Mouse (Mus musculus): Measurements from ENCODE around the gene Ccsap. TPM values are rescaled to one million over a fixed set of nuclear protein-coding genes. Genes with fewer than 3 reads are reported as not detected.

Ccsap gene
- 7.1 and 7.4 TPM in 2 replicates for polyA plus RNA-seq (2016; fragmentation: Nextera tagmentation; extraction: Ambion mirVana)

GRCm38 (mm10) chr8:123859648-123860259 is at the start of gene Ccsap:
TSS of gene Ccsap (minus strand) at chr8:123860209.
- 1% methylated on average over 48 of the region's 48 CpGs for WGBS
- Histone ChIP-seq H3K9me3 (no peaks in the 10 kb centered on the region; the same call in 1 of the 2 replicates), H3K4me2 (replicated peaks) (peak within 1 kb of the TSS; percentile 93), H3K36me3 (no peaks in the 10 kb centered on the region), H3K27me3 (peaks cover 12% of the 10 kb centered on the region), H3K9ac (peak within 1 kb of the TSS; percentile 82), H3K4me1 (peaks cover 9% of the 10 kb centered on the region; the same call in 1 of the 2 replicates), H3K27ac (peak within 1 kb of the TSS; percentile 77), H3K4me3 (peak within 1 kb of the TSS; percentile 95)
- ATAC-seq (ENCODE audit: insufficient number of reproducible peaks, insufficient read depth, low FRiP score, low TSS enrichment), result no peak; the same call in 1 of the 2 replicates

- Histone ChIP-seq H3K9ac (no peak overlapping the region), H3K27me3 (no peaks in the 10 kb centered on the region), H3K4me1 (no peaks in the 10 kb centered on the region), H3K4me3 (no peak overlapping the region), H3K4me2 (replicated peaks) (no peak overlapping the region), H3K9me3 (no peaks in the 10 kb centered on the region), H3K36me3 (peaks cover 87% of the 10 kb centered on the region), H3K27ac (no peak overlapping the region)
- 95% methylated on average over 6 of the region's 6 CpGs for WGBS
- no peak for ATAC-seq (ENCODE audit: insufficient number of reproducible peaks, insufficient read depth, low FRiP score, low TSS enrichment)
These were observed 47.6 kb upstream of the Ccsap start for GRCm38 (mm10) chr8:123907604-123908003.

DNA sequence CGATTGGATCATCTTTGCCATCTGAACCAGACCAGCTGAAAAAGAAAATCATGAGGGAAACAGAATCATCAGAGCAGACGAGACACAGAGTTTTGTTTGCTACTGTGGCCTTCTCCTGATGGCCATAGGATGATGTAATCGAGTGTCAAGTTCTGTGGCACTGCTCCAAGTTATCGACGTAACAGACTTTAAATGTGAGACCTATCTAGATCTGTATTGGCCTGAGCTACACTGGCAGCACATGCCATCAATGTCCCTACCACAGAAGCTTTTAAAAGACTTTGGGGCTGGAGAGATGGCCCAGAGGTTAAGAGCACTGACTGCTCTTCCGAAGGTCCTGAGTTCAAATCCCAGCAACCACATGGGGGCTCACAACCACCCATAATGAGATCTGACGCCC is 42.6 kb upstream of the Ccsap start:
- no peaks in the 10 kb centered on the region for H3K4me1 ChIP-seq
- H3K36me3 ChIP-seq, result peaks cover 74% of the 10 kb centered on the region
- 86% methylated on average over 7 of the region's 7 CpGs for WGBS
- no peak overlapping the region for H3K27ac ChIP-seq
- H3K9ac ChIP-seq, result no peak overlapping the region
- H3K9me3 ChIP-seq, result no peaks in the 10 kb centered on the region
- no peak overlapping the region for H3K4me3 ChIP-seq
- no peak for ATAC-seq (ENCODE audit: insufficient number of reproducible peaks, insufficient read depth, low FRiP score, low TSS enrichment)
- H3K27me3 ChIP-seq, result no peaks in the 10 kb centered on the region
- no peak overlapping the region for H3K4me2 ChIP-seq (replicated peaks)

GRCm38 (mm10) chr8:123899366-123899765 is 39.4 kb upstream of the Ccsap start:
- 90% methylated on average over 7 of the region's 7 CpGs for WGBS
- H3K4me1 ChIP-seq, result no peaks in the 10 kb centered on the region
- H3K9me3 ChIP-seq, result no peaks in the 10 kb centered on the region
- peaks cover 51% of the 10 kb centered on the region for H3K36me3 ChIP-seq
- H3K4me3 ChIP-seq, result no peak overlapping the region
- no peak overlapping the region for H3K9ac ChIP-seq
- no peak overlapping the region for H3K27ac ChIP-seq
- peaks cover 26% of the 10 kb centered on the region for H3K27me3 ChIP-seq
- ATAC-seq (ENCODE audit: insufficient number of reproducible peaks, insufficient read depth, low FRiP score, low TSS enrichment), result no peak
- H3K4me2 ChIP-seq (replicated peaks), result no peak overlapping the region

DNA sequence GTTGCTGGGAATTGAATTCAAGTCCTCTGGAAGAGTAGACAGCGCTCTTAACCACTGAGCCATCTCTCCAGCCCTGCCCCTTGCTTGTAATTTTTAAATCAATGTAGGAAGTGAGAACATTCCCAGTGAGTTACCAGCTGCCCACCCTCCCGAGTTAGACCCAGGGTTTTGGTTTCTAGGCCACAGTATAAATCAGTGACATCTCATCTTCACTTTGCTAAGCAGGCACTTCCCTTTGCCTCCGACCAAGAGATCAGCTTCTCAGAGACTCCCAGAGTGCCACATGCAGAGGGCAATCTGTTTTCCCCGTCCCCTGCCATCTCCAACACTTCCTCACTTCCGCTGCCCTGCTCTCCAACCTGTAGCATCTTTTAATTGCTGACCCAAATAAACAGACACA is 38.6 kb upstream of the Ccsap start:
- H3K9ac ChIP-seq, result no peak overlapping the region
- no peak overlapping the region for H3K4me2 ChIP-seq (replicated peaks)
- peaks cover 43% of the 10 kb centered on the region for H3K36me3 ChIP-seq
- H3K9me3 ChIP-seq, result no peaks in the 10 kb centered on the region
- WGBS, result 85% methylated on average over 5 of the region's 5 CpGs
- peaks cover 34% of the 10 kb centered on the region for H3K27me3 ChIP-seq
- ATAC-seq (ENCODE audit: insufficient number of reproducible peaks, insufficient read depth, low FRiP score, low TSS enrichment), result no peak
- no peak overlapping the region for H3K27ac ChIP-seq
- H3K4me3 ChIP-seq, result no peak overlapping the region
- no peaks in the 10 kb centered on the region for H3K4me1 ChIP-seq

GRCm38 (mm10) chr8:123896774-123897173 is 36.8 kb upstream of the Ccsap start:
- Histone ChIP-seq H3K27me3 (peaks cover 52% of the 10 kb centered on the region), H3K4me3 (no peak overlapping the region), H3K9me3 (no peaks in the 10 kb centered on the region), H3K4me2 (replicated peaks) (no peak overlapping the region), H3K9ac (no peak overlapping the region), H3K4me1 (peaks cover 11% of the 10 kb centered on the region), H3K27ac (no peak overlapping the region), H3K36me3 (peaks cover 25% of the 10 kb centered on the region)
- WGBS, result 53% methylated on average over 10 of the region's 10 CpGs
- no peak for ATAC-seq (ENCODE audit: insufficient number of reproducible peaks, insufficient read depth, low FRiP score, low TSS enrichment)

GRCm38 (mm10) chr8:123896366-123896761 is 36.4 kb upstream of the Ccsap start:
- WGBS, result 64% methylated on average over 14 of the region's 14 CpGs
- no peak overlapping the region for H3K4me3 ChIP-seq
- peaks cover 21% of the 10 kb centered on the region for H3K36me3 ChIP-seq
- no peak overlapping the region for H3K4me2 ChIP-seq (replicated peaks)
- no peak for ATAC-seq (ENCODE audit: insufficient number of reproducible peaks, insufficient read depth, low FRiP score, low TSS enrichment)
- H3K27me3 ChIP-seq, result peaks cover 56% of the 10 kb centered on the region
- H3K4me1 ChIP-seq, result peaks cover 15% of the 10 kb centered on the region
- no peak overlapping the region for H3K27ac ChIP-seq
- H3K9me3 ChIP-seq, result no peaks in the 10 kb centered on the region
- no peak overlapping the region for H3K9ac ChIP-seq

- Histone ChIP-seq H3K4me1 (peaks cover 15% of the 10 kb centered on the region), H3K36me3 (peaks cover 17% of the 10 kb centered on the region), H3K4me3 (no peak overlapping the region), H3K27ac (no peak overlapping the region), H3K4me2 (replicated peaks) (no peak overlapping the region), H3K9me3 (no peaks in the 10 kb centered on the region), H3K27me3 (peaks cover 61% of the 10 kb centered on the region), H3K9ac (no peak overlapping the region)
- 66% methylated on average over 9 of the region's 9 CpGs for WGBS
- no peak for ATAC-seq (ENCODE audit: insufficient number of reproducible peaks, insufficient read depth, low FRiP score, low TSS enrichment)
These were observed 35.8 kb upstream of the Ccsap start for GRCm38 (mm10) chr8:123895680-123896365.

DNA sequence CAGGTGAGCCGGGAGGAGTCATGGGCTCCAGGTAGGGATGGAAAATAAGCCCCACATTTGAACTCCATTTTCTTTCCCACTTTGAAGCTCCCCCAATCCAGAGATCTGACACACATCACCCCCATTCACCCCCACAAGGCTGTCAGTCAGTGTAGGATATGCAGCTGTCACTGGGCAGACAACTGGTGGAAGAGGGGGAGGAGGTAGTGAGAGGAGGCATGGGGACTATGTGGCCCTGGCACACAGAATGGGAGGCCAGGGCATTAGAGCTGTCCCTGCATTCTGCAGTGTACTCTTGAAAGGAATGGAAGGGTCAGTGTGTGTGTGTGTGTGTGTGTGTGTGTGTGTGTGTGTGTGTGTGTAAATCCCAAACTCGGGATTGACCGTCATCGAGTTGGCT is 35.2 kb upstream of the Ccsap start:
- Histone ChIP-seq H3K9ac (no peak overlapping the region), H3K4me3 (no peak overlapping the region), H3K27ac (no peak overlapping the region), H3K27me3 (peaks cover 67% of the 10 kb centered on the region), H3K9me3 (no peaks in the 10 kb centered on the region), H3K4me2 (replicated peaks) (no peak overlapping the region), H3K4me1 (peaks cover 15% of the 10 kb centered on the region), H3K36me3 (peaks cover 11% of the 10 kb centered on the region)
- ATAC-seq (ENCODE audit: insufficient number of reproducible peaks, insufficient read depth, low FRiP score, low TSS enrichment), result no peak
- 85% methylated on average over 4 of the region's 4 CpGs for WGBS

DNA sequence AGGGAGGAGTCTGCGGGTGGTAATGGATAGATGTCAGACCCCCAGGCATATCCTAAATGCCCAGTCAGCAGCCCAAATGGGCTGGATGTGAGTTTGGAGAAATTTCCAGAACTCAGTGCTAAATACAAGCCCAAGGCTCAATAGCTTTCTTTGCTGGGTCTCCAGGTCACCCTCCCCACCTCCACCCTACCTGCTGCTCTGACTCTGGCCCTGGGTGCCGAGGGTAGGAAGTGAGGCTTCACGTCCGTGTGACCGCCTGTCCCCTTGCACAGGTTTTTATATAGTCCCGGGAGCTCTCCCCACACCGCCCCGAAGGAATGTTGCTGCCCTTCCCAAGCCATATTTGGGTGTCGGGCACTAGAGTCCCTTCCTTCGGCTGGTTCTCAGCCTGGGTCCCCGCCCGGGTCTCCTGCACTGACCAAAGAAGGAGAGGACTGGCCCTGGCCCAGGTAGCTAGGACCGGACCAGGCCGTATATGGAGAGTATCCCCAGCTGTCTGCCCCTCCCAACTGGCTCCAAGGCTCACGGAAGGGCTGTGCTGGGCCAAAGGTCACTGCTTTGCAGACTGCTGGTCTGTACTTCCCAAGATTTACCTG is 34.6 kb upstream of the Ccsap start, which contains the start of gene Acta1:
Acta1 (minus strand) TSS at position 250 of the 596 bp plus-strand sequence.
- Histone ChIP-seq H3K36me3 (peaks cover 9% of the 10 kb centered on the region), H3K4me3 (no peak within 1 kb of the TSS), H3K4me2 (replicated peaks) (no peak within 1 kb of the TSS), H3K27me3 (peaks cover 71% of the 10 kb centered on the region), H3K9me3 (no peaks in the 10 kb centered on the region), H3K4me1 (peaks cover 15% of the 10 kb centered on the region), H3K9ac (no peak within 1 kb of the TSS), H3K27ac (no peak within 1 kb of the TSS)
- no peak for ATAC-seq (ENCODE audit: insufficient number of reproducible peaks, insufficient read depth, low FRiP score, low TSS enrichment)
- WGBS, result 22% methylated on average over 15 of the region's 15 CpGs

DNA sequence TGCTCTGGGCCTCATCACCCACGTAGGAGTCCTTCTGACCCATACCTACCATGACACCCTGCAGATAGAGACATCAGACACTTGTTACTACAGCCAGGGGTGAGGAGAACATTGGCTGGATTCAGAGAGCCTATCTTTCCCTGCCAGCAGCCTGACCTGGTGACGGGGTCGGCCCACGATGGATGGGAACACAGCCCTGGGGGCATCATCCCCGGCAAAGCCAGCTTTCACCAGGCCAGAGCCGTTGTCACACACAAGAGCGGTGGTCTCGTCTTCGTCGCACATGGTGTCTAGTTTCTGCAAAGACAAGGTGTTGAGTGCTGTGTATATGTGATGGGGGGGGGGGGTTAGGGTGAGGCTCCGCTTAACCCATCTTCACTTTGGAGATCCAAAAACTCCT is 33.4 kb upstream of the Ccsap start:
- H3K9me3 ChIP-seq, result no peaks in the 10 kb centered on the region
- H3K9ac ChIP-seq, result no peak overlapping the region
- no peak overlapping the region for H3K27ac ChIP-seq
- no peak overlapping the region for H3K4me2 ChIP-seq (replicated peaks)
- H3K4me3 ChIP-seq, result no peak overlapping the region
- ATAC-seq (ENCODE audit: insufficient number of reproducible peaks, insufficient read depth, low FRiP score, low TSS enrichment), result no peak
- peaks cover 15% of the 10 kb centered on the region for H3K4me1 ChIP-seq
- peaks cover under 1% of the 10 kb centered on the region; the same call in 1 of the 2 replicates for H3K36me3 ChIP-seq
- H3K27me3 ChIP-seq, result peaks cover 71% of the 10 kb centered on the region
- WGBS, result 69% methylated on average over 11 of the region's 11 CpGs
